Mouse (Mus musculus) G1E (cell line): Measurements from ENCODE around the gene Olfr904.

ENCODE experiments used
- CTCF ChIP-seq: IDR thresholded peaks from 2 replicates; pipeline ENCODE4 v1.5.1; 2012; ENCODE audit warnings: low read depth, low read length, inconsistent platforms, mixed read lengths
- GATA1 ChIP-seq: IDR thresholded peaks from 2 replicates; pipeline ENCODE4 v1.6.1; 2012; ENCODE audit warnings: borderline replicate concordance, low read length, inconsistent platforms, mixed read lengths
- GATA2 ChIP-seq: IDR thresholded peaks from 2 replicates; pipeline ENCODE4 v1.6.1; 2012; ENCODE audit warnings: low read depth, low read length, inconsistent platforms, borderline replicate concordance
- POLR2AphosphoS5 ChIP-seq: IDR thresholded peaks from 2 replicates; pipeline ENCODE4 v1.6.1; 2012; ENCODE audit warnings: low read depth, low read length, inconsistent platforms; ENCODE audit not compliant: insufficient replicate concordance
- TAL1 ChIP-seq: conservative IDR thresholded peaks from 2 replicates; pipeline ENCODE4 v1.6.1; 2012; ENCODE audit warnings: low read depth, low read length, inconsistent platforms, mixed read lengths

GRCm38 (mm10) chr9:38495501-38495900 is 32.6 kb downstream of the Olfr904 start, which contains the start of gene Olfr907:
- no peak for TF ChIP-seq CTCF
- TF ChIP-seq GATA2, result no peak
- TF ChIP-seq TAL1, result no peak
- TF ChIP-seq GATA1, result no peak
- TF ChIP-seq POLR2AphosphoS5, result no peak
